Mouse (Mus musculus): ENCODE measurements at regions not wholly inside any gene's neighbourhood (a gene's known extent, or its start where the extent isn't known, plus 50 kb on each side); places are given as distances from the start of the nearest gene placed in this dataset.
A peak's percentile ranks its signal among the peaks of the same experiment; 100 is the strongest.

GRCm38 (mm10) chr1:128830671-128831240 is 238.7 kb upstream of the Cxcr4 start:
- DNase-seq (ENCODE audit: low read depth, low spot score) (no peak), ATAC-seq (no peak)
- ChIA-PET POLR2A (no interaction called here), CTCF (no interaction called here)
- no peak for TF ChIP-seq CTCF (IDR thresholded peaks at IDR 0.05)
- H3K27me3 ChIP-seq, result no peaks in the 10 kb centered on the region
- in situ Hi-C loops (cut with MboI; ENCODE audit: low pct_unique_long_range_greater_than_20kb), result loop anchor here (25.0 kb wide), 1 partner anchor 993 kb away; no protein-coding TSS in a partner anchor

- ATAC-seq, result no peak
- H3K27me3 ChIP-seq, result no peaks in the 10 kb centered on the region
- DNase-seq (ENCODE audit: low read depth, low spot score), result no peak
- ChIA-PET POLR2A (no interaction called here), CTCF (no interaction called here)
- TF ChIP-seq CTCF (IDR thresholded peaks at IDR 0.05), result no peak
- in situ Hi-C loops (cut with MboI; ENCODE audit: low pct_unique_long_range_greater_than_20kb), result loop anchor here (5.0 to 25.0 kb wide), 3 partner anchors 462 to 992 kb away; no protein-coding TSS in a partner anchor
These were observed 237.4 kb upstream of the Cxcr4 start for GRCm38 (mm10) chr1:128829536-128829935.

GRCm38 (mm10) chr1:128826419-128826818 is 234.3 kb upstream of the Cxcr4 start:
- TF ChIP-seq CTCF (IDR thresholded peaks at IDR 0.05), result no peak
- POLR2A ChIA-PET, result no interaction called here
- no peaks in the 10 kb centered on the region for H3K27me3 ChIP-seq
- DNase-seq (ENCODE audit: low read depth, low spot score), result no peak
- no peak for ATAC-seq
- in situ Hi-C loops (cut with MboI; ENCODE audit: low pct_unique_long_range_greater_than_20kb), result loop anchor here (5.0 to 25.0 kb wide), 3 partner anchors 459 to 989 kb away; no protein-coding TSS in a partner anchor
- CTCF ChIA-PET, result no interaction called here

- no peak for TF ChIP-seq CTCF (IDR thresholded peaks at IDR 0.05)
- DNase-seq (ENCODE audit: low read depth, low spot score) (no peak), ATAC-seq (peak; percentile 65)
- in situ Hi-C loops (cut with MboI; ENCODE audit: low pct_unique_long_range_greater_than_20kb), result loop anchor here (5.0 to 25.0 kb wide), 4 partner anchors 228 to 988 kb away; no protein-coding TSS in a partner anchor
- POLR2A ChIA-PET, result no interaction called here
- CTCF ChIA-PET, result interaction anchor here (2.0 to 2.5 kb wide), 3 partner anchors 230 to 458 kb away, joined by 5 to 8 read pairs (median 8); no protein-coding TSS in a partner anchor
- H3K27me3 ChIP-seq, result no peaks in the 10 kb centered on the region
These were observed 233.0 kb upstream of the Cxcr4 start for GRCm38 (mm10) chr1:128824916-128825683.

GRCm38 (mm10) chr1:128824235-128824634 is 232.1 kb upstream of the Cxcr4 start:
- CTCF ChIA-PET, result interaction anchor here (0.8 to 2.5 kb wide), 4 partner anchors 179 to 457 kb away, joined by 3 to 8 read pairs (median 6); no protein-coding TSS in a partner anchor
- ATAC-seq, result peak; percentile 73
- POLR2A ChIA-PET, result interaction anchor here (0.6 kb wide), 1 partner anchor 230 kb away, joined by 5 read pairs; no protein-coding TSS in a partner anchor

GRCm38 (mm10) chr1:128821991-128822390 is 229.9 kb upstream of the Cxcr4 start:
- peaks cover 4% of the 10 kb centered on the region for H3K27me3 ChIP-seq
- DNase-seq (ENCODE audit: low read depth, low spot score) (no peak), ATAC-seq (no peak)
- no peak for TF ChIP-seq CTCF (IDR thresholded peaks at IDR 0.05)
- ChIA-PET POLR2A (no interaction called here), CTCF (interaction anchor here (1.0 kb wide), 2 partner anchors 449 to 453 kb away, joined by 3 read pairs; no protein-coding TSS in a partner anchor)
- in situ Hi-C loops (cut with MboI; ENCODE audit: low pct_unique_long_range_greater_than_20kb), result loop anchor here (5.0 to 10.0 kb wide), 2 partner anchors 225 to 547 kb away; no protein-coding TSS in a partner anchor

More at GRCm38 (mm10) chr1:128824235-128824634, 232.1 kb upstream of the Cxcr4 start:
- no peaks in the 10 kb centered on the region for H3K27me3 ChIP-seq
- no peak for DNase-seq (ENCODE audit: low read depth, low spot score)
- TF ChIP-seq CTCF (IDR thresholded peaks at IDR 0.05), result peak; percentile 92
- in situ Hi-C loops (cut with MboI; ENCODE audit: low pct_unique_long_range_greater_than_20kb), result loop anchor here (5.0 to 10.0 kb wide), 2 partner anchors 227 to 549 kb away; no protein-coding TSS in a partner anchor

GRCm38 (mm10) chr1:128820527-128820926 is 228.4 kb upstream of the Cxcr4 start:
- peaks cover 5% of the 10 kb centered on the region for H3K27me3 ChIP-seq
- DNase-seq (ENCODE audit: low read depth, low spot score) (no peak), ATAC-seq (no peak)
- TF ChIP-seq CTCF (IDR thresholded peaks at IDR 0.05), result peak; percentile 32
- POLR2A ChIA-PET, result no interaction called here
- in situ Hi-C loops (cut with MboI; ENCODE audit: low pct_unique_long_range_greater_than_20kb), result loop anchor here (5.0 to 10.0 kb wide), 2 partner anchors 223 to 546 kb away; no protein-coding TSS in a partner anchor
- CTCF ChIA-PET, result interaction anchor here (0.9 kb wide), 1 partner anchor 55 kb away, joined by 3 read pairs; no protein-coding TSS in a partner anchor

GRCm38 (mm10) chr1:128819611-128820010 is 227.5 kb upstream of the Cxcr4 start:
- DNase-seq (ENCODE audit: low read depth, low spot score) (no peak), ATAC-seq (no peak)
- ChIA-PET POLR2A (no interaction called here), CTCF (interaction anchor here (0.9 kb wide), 1 partner anchor 54 kb away, joined by 3 read pairs; no protein-coding TSS in a partner anchor)
- in situ Hi-C loops (cut with MboI; ENCODE audit: low pct_unique_long_range_greater_than_20kb), result loop anchor here (5.0 to 10.0 kb wide), 2 partner anchors 222 to 545 kb away; no protein-coding TSS in a partner anchor
- no peak for TF ChIP-seq CTCF (IDR thresholded peaks at IDR 0.05)
- H3K27me3 ChIP-seq, result peaks cover 5% of the 10 kb centered on the region

GRCm38 (mm10) chr1:128813379-128813778 is 221.3 kb upstream of the Cxcr4 start:
- peaks cover 13% of the 10 kb centered on the region for H3K27me3 ChIP-seq
- POLR2A ChIA-PET, result no interaction called here
- CTCF ChIA-PET, result no interaction called here
- DNase-seq (ENCODE audit: low read depth, low spot score) (no peak), ATAC-seq (no peak)
- no peak for TF ChIP-seq CTCF (IDR thresholded peaks at IDR 0.05)
- in situ Hi-C loops (cut with MboI; ENCODE audit: low pct_unique_long_range_greater_than_20kb), result no loop called here

GRCm38 (mm10) chr1:128810860-128811259 is 218.8 kb upstream of the Cxcr4 start:
- peaks cover 11% of the 10 kb centered on the region for H3K27me3 ChIP-seq
- TF ChIP-seq CTCF (IDR thresholded peaks at IDR 0.05), result no peak
- CTCF ChIA-PET, result no interaction called here
- ATAC-seq (no peak), DNase-seq (ENCODE audit: low read depth, low spot score) (no peak)
- POLR2A ChIA-PET, result no interaction called here
- in situ Hi-C loops (cut with MboI; ENCODE audit: low pct_unique_long_range_greater_than_20kb), result no loop called here

Measured in Patski (cell line).